In genomic region chr19:24016706-24017386, GRCm38 (mm10) we compare ENCODE assay signal across 9 mouse cellular contexts. TPM values are rescaled to one million over a fixed set of nuclear protein-coding genes. Genes with fewer than 3 reads are reported as not detected.
DNase-seq lines count a peak whose midpoint lies in the region; ATAC-seq and TF ChIP-seq lines count a peak whose summit lies in the region.
"Had no signal": no experiment of that assay in that cellular context is flagged by ENCODE, and none has a peak within 500 bp of the region (broad histone marks: within the 10 kb centered on the region; RNA-seq: fewer than 3 reads in every experiment).

No protein-coding gene starts in this region.

- H3K4me3 ChIP-seq in left cerebral cortex, adult 2 months: no peak overlapping the region
- H3K4me3 ChIP-seq in intestine, embryonic 14.5 days (ENCODE audit: low read depth, low read length): no peak overlapping the region
- no peak overlapping the region for H3K4me3 ChIP-seq in stomach, postnatal 0 days (ENCODE audit: low read depth, low read length)

- no peaks in the 10 kb centered on the region for H3K27me3 ChIP-seq in intestine, embryonic 14.5 days (replicated peaks; ENCODE audit: control insufficient read depth, insufficient read depth, low read length)
- H3K27me3 ChIP-seq in stomach, postnatal 0 days (ENCODE audit: control insufficient read depth, insufficient read depth, low read length): no peaks in the 10 kb centered on the region

- H3K9ac ChIP-seq in intestine, embryonic 14.5 days (ENCODE audit: low read length): no peak overlapping the region
- no peak overlapping the region for H3K9ac ChIP-seq in stomach, postnatal 0 days (ENCODE audit: low read length)

- H3K4me2 ChIP-seq in intestine, embryonic 14.5 days (ENCODE audit: low read length): no peak overlapping the region
- H3K4me2 ChIP-seq in stomach, postnatal 0 days (replicated peaks; ENCODE audit: low read depth): no peak overlapping the region

- intact Hi-C loops in left cerebral cortex, adult 2 months (cut with DNase I): no loop called here

- H3K4me1 ChIP-seq in intestine, embryonic 14.5 days (replicated peaks; ENCODE audit: control insufficient read depth, insufficient read depth, low read length): peaks cover 9% of the 10 kb centered on the region; the same call in 1 of the 2 replicates
- H3K4me1 ChIP-seq in stomach, postnatal 0 days (replicated peaks; ENCODE audit: control insufficient read depth, insufficient read depth): peaks cover 7% of the 10 kb centered on the region; the same call in 1 of the 2 replicates

- H3K9me3 ChIP-seq in intestine, embryonic 14.5 days (ENCODE audit: control insufficient read depth, low read length): no peaks in the 10 kb centered on the region
- no peaks in the 10 kb centered on the region for H3K9me3 ChIP-seq in stomach, postnatal 0 days (ENCODE audit: control insufficient read depth, low read length)
- H3K9me3 ChIP-seq: G1E had no signal

- peak overlapping the region; percentile 36; the same call in 1 of the 2 replicates for H3K27ac ChIP-seq in left cerebral cortex, adult 2 months
- H3K27ac ChIP-seq in intestine, embryonic 14.5 days (ENCODE audit: low read depth): no peak overlapping the region
- 0 out of 2 replicates have a peak overlapping the region, but pooled peaks have one; percentile 40 for H3K27ac ChIP-seq in stomach, postnatal 0 days (replicated peaks)

- DNase-seq in left cerebral cortex, adult 2 months (ENCODE audit: extremely low spot score in 1 of 2, low spot score in 2 of 2): no peak
- DNase-seq in left cerebral cortex, adult 11 months (ENCODE audit: low spot score): no peak
- peak; percentile 28 to 53 for DNase-seq in cerebellum, postnatal 36 days
- DNase-seq in intestine, embryonic 14.5 days (ENCODE audit: low spot score): peak; percentile 55
- DNase-seq in lung, postnatal 4 days: peak; percentile 70 to 83
- peak; percentile 20 for DNase-seq in stomach, postnatal 0 days (ENCODE audit: low spot score)
- no peak for DNase-seq in MN1 (ENCODE audit: low spot score)

- TF ChIP-seq EP300 in stomach, postnatal 0 days (optimal IDR thresholded peaks at IDR 0.05): no peak

- ATAC-seq in granulocyte monocyte progenitor cell, adult 5-6 weeks (replicated peaks; ENCODE audit: poor library complexity, severe bottlenecking): peak; percentile 72
- 0 out of 2 replicates have a peak, but pooled peaks have one; percentile 43 for ATAC-seq in intestine, embryonic 14.5 days (replicated peaks; ENCODE audit: low FRiP score, low TSS enrichment, low read depth)
- ATAC-seq in stomach, postnatal 0 days (ENCODE audit: low FRiP score, low TSS enrichment): peak; percentile 45; the same call in 1 of the 2 replicates

- no peak for TF ChIP-seq CTCF in left cerebral cortex, adult 2 months (IDR thresholded peaks at IDR 0.05)
- no peak for TF ChIP-seq CTCF in stomach, postnatal 0 days (IDR thresholded peaks at IDR 0.05; ENCODE audit: low read depth)

- H3K36me3 ChIP-seq in intestine, embryonic 14.5 days (ENCODE audit: control insufficient read depth, insufficient read depth, low read length): no peaks in the 10 kb centered on the region
- H3K36me3 ChIP-seq in stomach, postnatal 0 days (ENCODE audit: control insufficient read depth, insufficient read depth, low read length): no peaks in the 10 kb centered on the region
- H3K36me3 ChIP-seq: G1E had no signal

- WGBS in intestine, embryonic 14.5 days: 57% methylated on average over 3 of the region's 3 CpGs
- WGBS in stomach, postnatal 0 days: 50% methylated on average over 3 of the region's 3 CpGs

RNA-seq across cellular contexts. Expression of gene Fam189a2, which starts 14.0 kb away (rescaled TPM):
- 10 to 100 TPM in 1 of 2 experiments, 1 to 10 TPM in 1; 9.7 to 10.4 TPM for total RNA-seq in left cerebral cortex, adult 2 months (2021)
- total RNA-seq in granulocyte monocyte progenitor cell, adult 5-6 weeks (2014; fragmentation: Nextera tagmentation): not detected in 2 replicates
- total RNA-seq in granulocyte monocyte progenitor cell, adult 5-6 weeks (2017): not detected in 2 replicates
- polyA plus RNA-seq in intestine, embryonic 14.5 days (2014; fragmentation: Nextera tagmentation; extraction: Ambion mirVana): 1.1 and 1.4 TPM in 2 replicates
- 0.75 and 1.9 TPM in 2 replicates for polyA plus RNA-seq in stomach, postnatal 0 days (2015; fragmentation: Nextera tagmentation; extraction: Ambion mirVana)
- polyA plus RNA-seq: G1E had no signal

Comparison
In these comparisons a context has a peak if more than half of its experiments do, and no peak if none do; other contexts are left out.
1. DNase-seq: peak in cerebellum, postnatal 36 days (2 of 2), intestine, embryonic 14.5 days (single experiment), lung, postnatal 4 days (2 of 2) and stomach, postnatal 0 days (single experiment); none in left cerebral cortex, adult 2 months (0 of 2), left cerebral cortex, adult 11 months (single experiment) and MN1 (single experiment).
2. RNA of gene Fam189a2, which starts 14.0 kb away (total RNA-seq): 9.7 to 10.4 TPM in left cerebral cortex, adult 2 months; not detected in granulocyte monocyte progenitor cell, adult 5-6 weeks; every median in the first group is over 10 times any median in the second.
3. Peak in every context shown above with its lines, with median percentiles within 50 percentile points of each other: ATAC-seq.